Mouse (Mus musculus) forebrain, embryonic 16.5 days (tissue): ENCODE measurements around the gene Adam12. TPM values are rescaled to one million over a fixed set of nuclear protein-coding genes. Genes with fewer than 3 reads are reported as not detected.

ENCODE experiments used
- ATAC-seq: fragments of 200-750 bp; cut with Nextera tagmentation; 2 replicates; pipeline ENCODE4 v1.8.0; 2017; ENCODE audit warnings: mild to moderate bottlenecking, moderate library complexity
- H3K27ac ChIP-seq: fragments of 300-500 bp; sonication (generic); 2 replicates; pipeline ENCODE4 v1.5.1; 2014; ENCODE audit warnings: low read length, control low read depth
- H3K27me3 ChIP-seq: fragments of 300-500 bp; sonication (generic); replicated peaks from 2 replicates; pipeline ENCODE4 v1.6.1; 2014; ENCODE audit warnings: low read length; ENCODE audit not compliant: control insufficient read depth, insufficient read depth
- H3K36me3 ChIP-seq: fragments of 300-500 bp; sonication (generic); 2 replicates; pipeline ENCODE4 v1.6.1; 2014; ENCODE audit not compliant: control insufficient read depth, insufficient read depth
- H3K4me1 ChIP-seq: fragments of 300-500 bp; sonication (generic); replicated peaks from 2 replicates; pipeline ENCODE4 v1.6.1; 2014; ENCODE audit warnings: low read length; ENCODE audit not compliant: control insufficient read depth, insufficient read depth
- H3K4me2 ChIP-seq: fragments of 300-500 bp; sonication (generic); 2 replicates; pipeline ENCODE4 v1.6.1; 2014; ENCODE audit warnings: mild to moderate bottlenecking, low read length, control low read depth
- H3K4me3 ChIP-seq: fragments of 300-500 bp; sonication (generic); replicated peaks from 2 replicates; pipeline ENCODE4 v1.5.1; 2014; ENCODE audit warnings: mild to moderate bottlenecking, low read length, control low read depth
- H3K9ac ChIP-seq: fragments of 300-500 bp; sonication (generic); replicated peaks from 2 replicates; pipeline ENCODE4 v1.6.1; 2014; ENCODE audit warnings: low read depth, low read length, control low read depth
- H3K9me3 ChIP-seq: fragments of 300-500 bp; sonication (generic); 2 replicates; pipeline ENCODE4 v1.6.1; 2016; ENCODE audit warnings: low read length; ENCODE audit not compliant: control insufficient read depth
- WGBS: fragments of 180-500 bp; shearing (Covaris S2); extraction: QIAGEN DNeasy Blood & Tissue Kit; methylation state at CpG from one replicate; pipeline ENCODE4 v1.1.7; 2014; 5-methylcytosine and 5-hydroxymethylcytosine counted together
- polyA plus RNA-seq: library from polyadenylated mRNA; unstranded; fragments of >200 nt; fragmentation: Nextera tagmentation; extraction: Ambion mirVana; gene quantifications from 2 replicates; pipeline ENCODE4 v1.2.1, GENCODE M21; 2015

The Adam12 gene
- polyA plus RNA-seq, 1 experiment from 2014 or later: 2.2 TPM

DNA sequence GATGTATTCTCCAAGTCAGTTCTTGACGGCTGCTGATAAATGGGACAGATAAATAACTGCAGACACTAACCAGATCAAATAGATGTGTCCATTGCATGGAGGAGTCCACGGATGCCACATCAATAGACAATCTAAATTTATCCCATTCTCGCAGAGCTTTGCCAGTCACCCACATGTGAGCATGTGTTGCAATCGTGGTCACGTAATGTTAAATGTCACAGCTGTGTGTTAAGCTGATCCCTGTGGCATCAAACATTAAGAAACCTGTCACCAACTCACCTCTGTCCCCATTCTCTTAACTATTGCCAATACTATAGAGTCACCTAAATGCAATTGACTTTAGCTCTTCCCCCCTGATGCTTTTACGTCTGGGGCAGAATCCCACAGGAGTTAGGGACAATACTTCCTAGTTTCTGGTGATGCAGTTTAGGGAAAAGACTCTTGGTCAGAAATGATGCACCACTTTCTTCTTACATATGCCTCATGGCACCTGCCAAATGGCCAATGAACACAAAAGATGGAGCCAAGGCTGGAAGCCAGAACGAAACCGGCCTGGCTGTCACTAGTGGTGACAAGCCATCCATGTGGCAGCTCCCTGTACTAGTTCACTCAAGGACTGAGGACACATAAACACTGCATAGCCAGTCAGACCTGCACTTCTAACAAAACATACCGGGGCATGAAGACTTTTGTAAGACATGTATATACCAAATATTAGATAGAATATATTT lies 61.6 kb downstream of the Adam12 start:
- no peaks in the 10 kb centered on the region for H3K36me3 ChIP-seq
- no peaks in the 10 kb centered on the region for H3K9me3 ChIP-seq
- no peaks in the 10 kb centered on the region for H3K27me3 ChIP-seq
- 84% methylated on average over 9 of the region's 9 CpGs for WGBS
- no peaks in the 10 kb centered on the region for H3K4me1 ChIP-seq
- no peak overlapping the region for H3K4me2 ChIP-seq
- H3K9ac ChIP-seq: no peak overlapping the region
- no peak for ATAC-seq
- H3K4me3 ChIP-seq: no peak overlapping the region
- H3K27ac ChIP-seq: no peak overlapping the region

DNA sequence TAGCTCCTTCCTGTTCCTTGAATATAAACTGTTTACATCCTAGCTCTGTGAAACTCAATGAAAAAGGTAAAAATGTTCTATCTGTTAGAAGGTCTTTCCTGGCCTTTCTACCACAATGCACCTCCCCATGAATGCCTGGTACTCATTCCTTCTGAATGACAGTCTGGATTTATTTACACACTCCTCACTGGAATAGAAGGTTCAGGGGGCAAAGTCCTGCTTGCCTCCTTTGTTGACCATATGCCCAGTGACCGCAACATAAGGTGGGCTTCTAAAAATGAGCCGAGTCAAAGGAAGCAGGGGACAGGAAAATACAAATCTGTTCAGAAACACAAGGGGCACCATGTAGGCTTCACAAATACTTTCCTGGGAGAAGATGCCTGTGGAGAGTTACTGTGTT lies 62.2 kb downstream of the Adam12 start:
- Histone ChIP-seq H3K9me3 (no peaks in the 10 kb centered on the region), H3K27me3 (no peaks in the 10 kb centered on the region), H3K4me1 (no peaks in the 10 kb centered on the region), H3K27ac (no peak overlapping the region), H3K4me2 (no peak overlapping the region), H3K36me3 (no peaks in the 10 kb centered on the region), H3K9ac (no peak overlapping the region), H3K4me3 (no peak overlapping the region)
- ATAC-seq: no peak
- 79% methylated on average over 2 of the region's 2 CpGs for WGBS

DNA sequence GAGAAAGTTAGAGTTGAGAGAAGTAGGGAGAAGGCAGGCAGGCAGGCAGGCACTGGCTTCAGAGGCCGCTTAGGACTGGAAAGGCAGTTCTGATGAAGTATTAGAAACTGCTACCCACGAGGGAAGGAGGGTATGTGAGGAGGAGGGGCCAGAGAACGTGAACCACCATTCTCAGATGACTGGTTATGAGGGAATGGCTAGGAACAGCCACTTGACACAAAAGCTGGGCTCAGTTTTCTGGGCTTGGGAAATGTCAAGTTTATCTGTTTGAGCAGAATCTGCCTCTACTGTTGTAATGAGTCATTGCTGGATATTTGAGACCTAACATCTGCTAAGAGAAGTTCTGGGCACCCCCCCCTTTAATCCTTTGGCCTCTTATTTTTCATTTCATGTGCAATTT lies 64.4 kb downstream of the Adam12 start:
- Histone ChIP-seq H3K4me1 (no peaks in the 10 kb centered on the region), H3K9me3 (no peaks in the 10 kb centered on the region), H3K27ac (no peak overlapping the region), H3K36me3 (no peaks in the 10 kb centered on the region), H3K4me3 (no peak overlapping the region), H3K27me3 (no peaks in the 10 kb centered on the region), H3K9ac (no peak overlapping the region), H3K4me2 (no peak overlapping the region)
- no peak for ATAC-seq
- WGBS: 51% methylated on average over 3 of the region's 3 CpGs

DNA sequence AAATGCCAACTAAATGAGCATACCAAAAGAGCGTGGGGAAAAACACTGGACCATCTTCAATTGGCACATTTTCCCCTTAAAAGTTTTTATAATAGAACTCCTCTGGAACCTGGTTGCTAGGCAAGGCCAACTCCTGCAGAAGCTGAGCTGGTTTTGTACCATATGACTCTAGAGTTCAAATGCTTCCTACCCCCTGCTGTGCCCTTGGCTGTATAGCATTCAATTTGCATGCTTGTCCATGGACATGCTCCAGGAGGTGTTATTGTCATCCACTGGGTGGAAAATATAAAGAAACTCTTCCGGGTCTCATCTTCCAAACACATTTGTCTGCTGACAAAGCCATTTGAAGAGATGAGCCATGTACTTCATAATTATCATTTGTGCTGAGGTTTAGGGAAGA lies 68.2 kb downstream of the Adam12 start:
- no peak for ATAC-seq
- H3K36me3 ChIP-seq: no peaks in the 10 kb centered on the region

DNA sequence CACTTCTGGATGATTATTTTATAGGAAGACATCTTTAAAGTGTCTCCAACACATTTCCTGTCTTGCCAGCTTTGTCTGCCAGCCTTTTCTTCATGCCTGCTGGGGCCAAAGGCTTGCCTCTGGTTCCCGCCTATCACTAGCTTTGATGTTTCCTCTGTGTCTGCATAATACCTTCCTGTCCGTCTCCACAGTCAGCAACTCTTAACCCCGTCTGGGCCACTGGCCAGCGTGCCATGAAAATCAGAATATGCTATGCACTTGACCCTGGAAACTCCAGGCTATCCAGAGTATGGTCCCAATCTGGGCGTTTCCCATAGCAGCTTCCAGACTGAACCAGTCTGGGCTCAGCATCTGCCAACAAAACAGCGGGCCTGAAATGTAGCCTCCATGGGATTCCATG lies 69.1 kb downstream of the Adam12 start:
- Histone ChIP-seq H3K4me2 (no peak overlapping the region), H3K27ac (no peak overlapping the region), H3K9me3 (no peaks in the 10 kb centered on the region), H3K4me1 (no peaks in the 10 kb centered on the region), H3K4me3 (no peak overlapping the region), H3K36me3 (no peaks in the 10 kb centered on the region), H3K9ac (no peak overlapping the region), H3K27me3 (no peaks in the 10 kb centered on the region)
- no peak for ATAC-seq
- 66% methylated on average over 6 of the region's 6 CpGs for WGBS

More for the DNA sequence above, 68.2 kb downstream of the Adam12 start:
- no peaks in the 10 kb centered on the region for H3K27me3 ChIP-seq
- H3K9me3 ChIP-seq: no peaks in the 10 kb centered on the region
- H3K4me2 ChIP-seq: no peak overlapping the region
- 66% methylated on average over 2 of the region's 2 CpGs for WGBS
- no peak overlapping the region for H3K4me3 ChIP-seq
- H3K4me1 ChIP-seq: no peaks in the 10 kb centered on the region
- H3K9ac ChIP-seq: no peak overlapping the region
- H3K27ac ChIP-seq: no peak overlapping the region

DNA sequence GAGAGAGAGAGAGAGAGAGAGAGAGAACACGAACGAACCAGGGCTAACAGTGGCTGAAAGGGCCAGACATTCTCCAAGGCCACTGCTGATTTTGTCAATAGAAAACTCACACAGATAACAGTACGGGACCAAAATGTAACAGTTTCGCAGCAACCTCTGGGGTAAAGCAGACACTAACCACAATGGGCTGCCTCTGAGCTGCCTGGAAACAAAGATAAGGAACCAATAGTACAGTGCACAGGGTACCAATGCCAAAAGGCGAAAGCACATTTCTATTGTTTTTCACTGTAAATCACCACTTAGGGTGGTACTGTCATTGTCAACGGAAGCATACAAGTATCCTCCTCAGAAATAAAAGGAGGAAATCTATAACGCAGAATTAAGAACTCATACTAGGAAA lies 72.3 kb downstream of the Adam12 start:
- ATAC-seq: no peak
- WGBS: 89% methylated on average over 7 of the region's 7 CpGs
- no peak overlapping the region for H3K27ac ChIP-seq
- no peak overlapping the region for H3K9ac ChIP-seq
- H3K36me3 ChIP-seq: no peaks in the 10 kb centered on the region
- no peaks in the 10 kb centered on the region for H3K4me1 ChIP-seq
- H3K4me2 ChIP-seq: no peak overlapping the region
- H3K27me3 ChIP-seq: no peaks in the 10 kb centered on the region
- no peak overlapping the region for H3K4me3 ChIP-seq
- no peaks in the 10 kb centered on the region for H3K9me3 ChIP-seq

DNA sequence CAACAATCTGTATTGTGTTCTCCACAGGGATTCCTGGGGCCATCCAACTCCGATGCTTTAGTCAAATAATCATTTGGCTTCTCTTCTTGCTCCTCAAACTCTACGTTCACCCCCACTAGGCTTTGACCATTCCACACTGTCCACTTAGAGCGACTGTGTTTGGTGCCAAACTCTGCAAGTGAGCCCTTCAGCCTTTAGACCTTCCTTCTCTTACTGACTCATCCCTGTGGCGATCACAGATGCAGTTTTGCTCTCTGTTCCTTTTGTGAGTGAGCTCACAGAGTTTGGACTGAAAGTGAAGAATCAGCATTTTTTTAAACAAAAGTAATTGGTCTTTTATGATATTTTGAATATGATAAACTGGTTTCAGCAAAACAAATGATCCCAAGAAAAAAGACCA lies 80.6 kb downstream of the Adam12 start:
- Histone ChIP-seq H3K4me3 (no peak overlapping the region), H3K9me3 (no peaks in the 10 kb centered on the region), H3K4me1 (no peaks in the 10 kb centered on the region), H3K36me3 (no peaks in the 10 kb centered on the region), H3K9ac (no peak overlapping the region), H3K27me3 (no peaks in the 10 kb centered on the region), H3K4me2 (no peak overlapping the region), H3K27ac (no peak overlapping the region)
- 84% methylated on average over 4 of the region's 4 CpGs for WGBS
- ATAC-seq: no peak

DNA sequence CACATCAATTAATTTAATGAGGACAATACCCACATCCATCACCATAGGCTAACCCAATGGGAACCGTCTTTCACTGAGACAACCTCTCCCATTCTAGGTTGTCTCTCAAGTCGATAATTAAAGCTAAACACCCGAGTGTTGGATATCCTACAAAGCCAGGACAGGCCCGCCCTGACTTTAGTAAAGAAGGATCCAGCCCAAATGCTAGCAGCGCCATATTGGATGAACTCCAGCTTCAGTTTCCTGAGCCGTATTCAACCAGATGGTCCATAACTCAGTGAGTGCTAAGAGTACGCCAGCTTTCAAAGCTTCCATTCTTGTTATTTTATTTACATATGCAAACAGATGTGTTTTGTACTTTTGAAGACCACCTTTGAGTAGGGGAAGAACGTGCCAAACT lies 81.6 kb downstream of the Adam12 start:
- H3K27me3 ChIP-seq: no peaks in the 10 kb centered on the region
- H3K4me1 ChIP-seq: no peaks in the 10 kb centered on the region
- no peak overlapping the region for H3K9ac ChIP-seq
- no peak for ATAC-seq
- no peak overlapping the region for H3K4me3 ChIP-seq
- WGBS: 58% methylated on average over 8 of the region's 8 CpGs
- no peaks in the 10 kb centered on the region for H3K9me3 ChIP-seq
- no peak overlapping the region for H3K4me2 ChIP-seq
- H3K36me3 ChIP-seq: no peaks in the 10 kb centered on the region
- H3K27ac ChIP-seq: no peak overlapping the region

DNA sequence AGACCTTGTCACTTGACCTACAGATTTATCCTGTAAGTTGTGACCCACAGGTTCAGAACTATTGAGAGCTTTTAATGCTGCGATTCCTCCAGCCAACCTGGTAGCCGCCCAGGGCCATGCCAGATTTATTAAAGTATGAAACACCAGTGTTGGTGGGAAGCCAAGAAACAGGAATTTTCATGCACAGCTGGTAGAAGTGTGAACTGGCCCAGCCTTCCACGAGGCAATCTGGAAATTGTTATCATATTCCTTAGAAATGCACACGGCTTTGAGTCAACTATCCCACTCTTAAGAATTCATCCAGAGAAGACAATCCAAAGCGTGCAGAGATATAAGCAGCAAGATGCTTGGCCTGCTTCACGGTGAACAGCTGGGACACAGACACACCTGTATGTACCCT lies 82.6 kb downstream of the Adam12 start:
- Histone ChIP-seq H3K27ac (no peak overlapping the region), H3K4me2 (no peak overlapping the region), H3K9ac (no peak overlapping the region), H3K36me3 (no peaks in the 10 kb centered on the region), H3K9me3 (no peaks in the 10 kb centered on the region), H3K4me1 (no peaks in the 10 kb centered on the region), H3K4me3 (no peak overlapping the region), H3K27me3 (no peaks in the 10 kb centered on the region)
- 89% methylated on average over 6 of the region's 6 CpGs for WGBS
- ATAC-seq: no peak

DNA sequence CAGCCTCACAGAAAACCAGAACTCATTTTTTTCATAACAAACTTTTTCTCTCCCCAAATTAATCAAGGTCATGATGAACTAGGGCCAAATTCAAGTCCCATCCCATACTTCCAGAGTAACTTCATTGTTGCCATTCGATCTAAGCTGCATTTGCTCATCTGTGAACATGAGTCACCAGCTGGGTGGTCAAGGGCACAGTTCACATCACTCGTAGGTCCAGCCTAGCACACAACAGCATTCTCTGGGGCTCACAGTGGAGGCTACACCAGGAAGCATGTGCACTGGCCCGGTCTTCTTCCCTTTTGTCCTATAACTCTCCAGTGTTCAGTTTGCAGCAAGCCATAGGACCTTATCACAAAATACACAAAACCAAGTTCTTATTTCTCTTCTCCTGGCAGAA lies 84.4 kb downstream of the Adam12 start:
- Histone ChIP-seq H3K27me3 (no peaks in the 10 kb centered on the region), H3K9me3 (no peaks in the 10 kb centered on the region), H3K4me1 (no peaks in the 10 kb centered on the region), H3K9ac (no peak overlapping the region), H3K4me3 (no peak overlapping the region), H3K27ac (no peak overlapping the region), H3K4me2 (no peak overlapping the region), H3K36me3 (no peaks in the 10 kb centered on the region)
- 88% methylated on average over 3 of the region's 3 CpGs for WGBS
- no peak for ATAC-seq
